Mouse (Mus musculus) testis, adult 2 months (tissue): ENCODE results near the gene Gm47996. TPM values are rescaled to one million over a fixed set of nuclear protein-coding genes. Genes with fewer than 3 reads are reported as not detected.
"Not testable (repeated sequence)": the region's sequence is repeated elsewhere in the genome, so short reads cannot be mapped to it uniquely, and the experiment has no call there.

Experiments used
- H3K27ac ChIP-seq: fragments of 200-500 bp; 2 replicates; pipeline ENCODE4 v1.5.1; 2012; ENCODE audit warnings: low read depth, low read length; ENCODE audit not compliant: control insufficient read depth, insufficient read depth
- H3K27me3 ChIP-seq: fragments of 200-500 bp; 2 replicates; pipeline ENCODE4 v1.6.1; 2012; ENCODE audit warnings: mild to moderate bottlenecking, low read length, moderate library complexity; ENCODE audit not compliant: control insufficient read depth, insufficient read depth
- H3K36me3 ChIP-seq: fragments of 200-500 bp; 2 replicates; pipeline ENCODE4 v1.6.1; 2012; ENCODE audit warnings: mild to moderate bottlenecking, low read length; ENCODE audit not compliant: control insufficient read depth, insufficient read depth
- H3K4me1 ChIP-seq: fragments of 200-500 bp; 2 replicates; pipeline ENCODE4 v1.6.1; 2012; ENCODE audit warnings: low read length; ENCODE audit not compliant: control insufficient read depth, insufficient read depth
- H3K4me3 ChIP-seq: fragments of 200-500 bp; 2 replicates; pipeline ENCODE4 v1.5.1; 2012; ENCODE audit warnings: low read depth, mild to moderate bottlenecking, low read length, moderate library complexity, mixed read lengths; ENCODE audit not compliant: control insufficient read depth
- CTCF ChIP-seq: fragments of 200-500 bp; IDR thresholded peaks from 2 replicates; pipeline ENCODE4 v1.5.1; 2012; ENCODE audit warnings: low read depth, mild to moderate bottlenecking, inconsistent platforms, low read length, moderate library complexity; ENCODE audit not compliant: control insufficient read depth, insufficient read depth, insufficient replicate concordance
- POLR2A ChIP-seq: fragments of 200-500 bp; IDR thresholded peaks from 2 replicates; pipeline ENCODE4 v1.6.1; 2012; ENCODE audit warnings: low read depth, mild to moderate bottlenecking, inconsistent platforms, low read length, moderate library complexity; ENCODE audit not compliant: control insufficient read depth
- polyA plus RNA-seq: library from polyadenylated mRNA; depleted of rRNA; stranded (reverse); fragments of >200 nt; gene quantifications from 2 replicates; pipeline ENCODE4 v1.2.3, GENCODE M21; 2012

The Gm47996 gene
- polyA plus RNA-seq, 1 experiment = 0.41 TPM

DNA sequence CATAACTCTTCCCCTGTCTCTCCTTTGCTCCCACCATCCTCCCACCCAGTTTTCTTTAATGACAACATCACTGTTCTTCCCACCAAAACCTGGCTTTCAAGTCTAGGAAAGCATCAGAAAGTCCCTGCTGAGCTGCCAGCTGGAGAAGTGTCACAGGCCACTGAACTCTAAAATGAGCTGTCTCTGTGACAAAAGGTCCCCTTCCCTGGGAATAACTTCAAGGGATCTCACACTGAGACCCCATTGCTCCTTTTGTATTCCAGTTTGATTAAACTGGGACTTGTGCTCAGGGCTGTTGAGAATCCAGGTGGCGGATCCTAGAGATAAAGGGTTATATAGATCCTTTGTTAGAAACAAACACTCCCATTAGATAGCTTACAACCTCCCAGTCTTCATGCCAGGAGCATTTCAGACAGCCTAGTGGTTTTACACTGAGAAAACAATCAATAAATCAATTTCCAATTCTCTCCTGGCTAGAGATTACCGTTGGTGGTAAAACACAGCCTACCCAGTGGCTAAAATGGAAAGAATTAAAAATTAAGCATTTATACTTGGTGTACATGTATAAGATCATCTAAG is 31.3 kb upstream of the Gm47996 start:
- no peaks in the 10 kb centered on the region for H3K27me3 ChIP-seq
- no peak overlapping the region for H3K27ac ChIP-seq
- TF ChIP-seq POLR2A = no peak
- no peak for TF ChIP-seq CTCF
- no peaks in the 10 kb centered on the region for H3K36me3 ChIP-seq
- H3K4me3 ChIP-seq = peak overlapping the region; percentile 34; the same call in 1 of the 2 replicates
- peaks cover 4% of the 10 kb centered on the region for H3K4me1 ChIP-seq

DNA sequence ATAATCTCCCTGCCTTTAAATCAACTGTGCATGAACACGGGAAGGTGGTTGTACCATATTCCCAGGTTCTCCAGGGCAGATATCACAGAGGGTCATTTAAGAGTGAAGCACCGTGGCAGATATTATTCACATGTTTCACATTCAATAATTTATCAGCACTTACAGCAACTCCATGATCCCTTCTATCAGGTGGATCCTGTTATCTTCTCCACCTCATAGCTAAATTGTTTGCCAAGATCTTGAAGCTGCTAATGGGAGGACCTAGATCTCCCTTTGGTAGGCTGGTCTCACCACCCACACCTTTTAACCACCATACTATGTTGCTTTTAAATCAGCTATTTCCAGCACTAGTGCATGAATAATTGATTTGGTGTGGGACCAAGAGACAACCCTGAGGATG is 29.8 kb upstream of the Gm47996 start:
- TF ChIP-seq CTCF (no peak), POLR2A (no peak)
- Histone ChIP-seq H3K27ac (no peak overlapping the region), H3K4me3 (no peak overlapping the region), H3K4me1 (peaks cover 4% of the 10 kb centered on the region), H3K36me3 (no peaks in the 10 kb centered on the region), H3K27me3 (no peaks in the 10 kb centered on the region)

DNA sequence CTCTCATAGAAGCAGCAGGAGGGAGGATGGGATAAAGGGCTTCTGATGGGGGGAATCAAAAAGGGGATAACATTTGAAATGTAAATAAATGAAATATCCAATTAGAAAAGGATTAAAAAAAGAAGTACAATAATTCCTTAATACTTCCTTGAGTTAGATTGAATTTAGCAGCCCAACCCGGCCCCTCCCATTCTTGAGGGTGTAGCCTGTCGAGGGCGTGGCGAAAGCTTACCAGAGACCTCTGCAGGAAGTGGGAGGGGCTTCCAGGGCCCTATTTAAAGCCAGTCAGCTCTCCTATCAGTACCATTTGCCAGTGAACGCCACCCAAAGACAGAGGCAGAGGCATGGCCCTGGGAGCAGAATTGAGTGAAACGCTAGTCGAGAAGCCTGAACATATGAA is 27.7 kb upstream of the Gm47996 start, which contains the start of gene Gm47985:
Gm47985 (plus strand) TSS at position 272 of the 400 bp plus-strand sequence.
- not testable (repeated sequence) for H3K27me3 ChIP-seq, H3K36me3 ChIP-seq, H3K4me3 ChIP-seq, H3K27ac ChIP-seq, H3K4me1 ChIP-seq

DNA sequence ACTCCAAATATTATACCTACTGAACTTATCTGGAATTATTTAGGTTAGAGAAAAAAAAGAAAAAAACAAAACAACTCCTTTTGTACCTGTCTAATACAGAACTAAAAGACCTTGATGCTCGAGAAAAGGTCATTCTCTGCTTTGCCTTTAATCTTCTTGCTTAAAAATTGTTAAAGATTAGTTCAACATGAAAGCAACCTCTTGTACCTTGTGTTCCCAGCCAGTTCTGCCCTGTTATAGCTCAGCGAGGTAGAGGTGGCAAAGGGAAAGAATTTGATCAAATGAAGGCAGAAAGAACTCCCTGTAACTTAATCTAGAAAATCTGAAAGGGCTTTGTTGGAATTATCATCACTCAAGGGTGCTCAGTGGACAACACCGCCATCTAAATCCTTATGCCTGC is 23.7 kb upstream of the Gm47996 start:
- H3K4me3 ChIP-seq, H3K27ac ChIP-seq, H3K36me3 ChIP-seq, H3K4me1 ChIP-seq, H3K27me3 ChIP-seq: not testable (repeated sequence)

DNA sequence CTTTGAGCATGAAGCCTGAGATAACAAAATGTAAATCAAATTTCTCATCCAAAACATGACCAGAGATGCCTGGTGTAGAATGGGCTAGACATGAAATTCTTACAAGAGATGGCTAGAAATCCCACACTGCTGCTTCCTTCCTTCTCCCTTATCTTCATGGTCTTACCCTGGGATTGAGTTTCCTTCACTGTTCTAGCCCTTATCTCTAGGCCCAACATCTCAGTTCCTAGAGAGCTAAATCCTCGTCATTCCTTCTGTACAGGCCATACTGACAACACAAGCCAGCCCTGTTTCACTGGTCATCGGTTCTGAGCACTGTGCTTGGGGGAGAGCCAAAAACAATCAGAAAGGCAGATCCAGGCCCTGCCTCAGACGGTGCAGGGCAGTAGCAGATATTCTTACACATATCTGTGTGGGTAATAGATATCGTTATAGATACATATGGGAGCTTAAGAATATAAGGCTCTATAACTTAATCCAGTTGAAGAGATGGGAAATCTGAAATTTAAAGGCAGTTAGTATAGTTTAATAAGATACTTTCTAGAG is 23.0 kb upstream of the Gm47996 start:
- not testable (repeated sequence) for H3K27me3 ChIP-seq, H3K4me3 ChIP-seq, H3K36me3 ChIP-seq, H3K27ac ChIP-seq, H3K4me1 ChIP-seq

DNA sequence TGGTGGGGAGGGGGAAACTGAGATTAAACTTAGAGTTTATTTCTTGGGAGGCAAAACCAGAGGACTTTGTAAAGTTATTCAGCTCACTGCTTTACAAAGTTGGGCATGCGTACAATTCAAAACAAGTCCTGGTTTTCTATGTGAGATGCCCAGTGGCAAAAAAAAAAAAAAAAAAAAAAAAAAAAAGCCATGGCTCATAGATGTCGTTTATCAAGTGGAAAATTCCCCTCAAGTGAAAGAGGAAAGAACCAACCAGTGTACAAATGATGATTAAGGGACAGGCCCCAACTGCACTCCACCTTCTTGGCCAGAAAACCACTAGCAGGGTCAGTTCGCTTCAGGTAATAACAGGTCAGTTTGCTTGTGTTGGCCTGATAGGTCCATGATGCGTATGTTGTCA is 21.5 kb upstream of the Gm47996 start:
- no peaks in the 10 kb centered on the region for H3K27me3 ChIP-seq
- no peaks in the 10 kb centered on the region for H3K4me1 ChIP-seq
- no peak overlapping the region for H3K27ac ChIP-seq
- TF ChIP-seq CTCF = no peak
- H3K36me3 ChIP-seq = no peaks in the 10 kb centered on the region
- H3K4me3 ChIP-seq = no peak overlapping the region

DNA sequence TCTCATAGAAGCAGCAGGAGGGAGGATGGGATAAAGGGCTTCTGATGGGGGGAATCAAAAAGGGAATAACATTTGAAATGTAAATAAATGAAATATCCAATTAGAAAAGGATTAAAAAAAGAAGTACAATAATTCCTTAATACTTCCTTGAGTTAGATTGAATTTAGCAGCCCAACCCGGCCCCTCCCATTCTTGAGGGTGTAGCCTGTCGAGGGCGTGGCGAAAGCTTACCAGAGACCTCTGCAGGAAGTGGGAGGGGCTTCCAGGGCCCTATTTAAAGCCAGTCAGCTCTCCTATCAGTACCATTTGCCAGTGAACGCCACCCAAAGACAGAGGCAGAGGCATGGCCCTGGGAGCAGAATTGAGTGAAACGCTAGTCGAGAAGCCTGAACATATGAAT is 17.9 kb upstream of the Gm47996 start, which contains the start of gene Gm8947:
Gm8947 (plus strand) TSS at position 302 of the 400 bp plus-strand sequence.
- H3K27me3 ChIP-seq, H3K4me3 ChIP-seq, H3K36me3 ChIP-seq, H3K4me1 ChIP-seq, H3K27ac ChIP-seq: not testable (repeated sequence)

DNA sequence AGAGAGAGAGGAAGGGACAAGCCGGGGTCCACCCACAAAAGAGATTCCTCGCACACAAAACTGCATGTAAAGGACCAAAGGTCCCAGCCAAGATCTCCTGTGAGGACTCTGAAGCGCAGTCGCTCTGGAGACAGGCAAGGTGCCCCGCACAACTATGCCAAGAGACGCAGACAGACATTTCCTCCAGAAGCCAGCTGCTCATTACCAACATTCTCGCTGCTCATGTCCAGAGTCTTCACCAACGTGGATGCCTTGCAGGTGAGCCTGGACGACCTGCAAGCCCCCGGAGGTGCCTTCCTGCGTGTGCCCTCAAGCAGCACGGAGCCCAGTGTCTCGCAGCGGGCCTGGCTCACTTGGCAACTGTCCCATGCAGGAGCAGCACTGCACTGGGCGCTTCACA is 17.2 kb upstream of the Gm47996 start:
- not testable (repeated sequence) for H3K27ac ChIP-seq, H3K36me3 ChIP-seq, H3K27me3 ChIP-seq, H3K4me3 ChIP-seq, H3K4me1 ChIP-seq

DNA sequence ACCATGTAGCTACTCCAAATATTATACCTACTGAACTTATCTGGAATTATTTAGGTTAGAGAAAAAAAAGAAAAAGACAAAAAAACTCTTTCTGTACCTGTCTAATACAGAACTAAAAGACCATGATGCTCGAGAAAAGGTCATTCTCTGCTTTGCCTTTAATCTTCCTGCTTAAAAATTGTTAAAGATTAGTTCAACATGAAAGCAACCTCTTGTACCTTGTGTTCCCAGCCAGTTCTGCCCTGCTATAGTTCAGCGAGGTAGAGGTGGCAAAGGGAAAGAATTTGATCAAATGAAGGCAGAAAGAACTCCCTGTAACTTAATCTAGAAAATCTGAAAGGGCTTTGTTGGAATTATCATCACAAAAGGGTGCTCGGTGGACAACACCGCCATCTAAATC is 13.9 kb upstream of the Gm47996 start:
- H3K36me3 ChIP-seq, H3K4me1 ChIP-seq, H3K27me3 ChIP-seq, H3K4me3 ChIP-seq, H3K27ac ChIP-seq: not testable (repeated sequence)

DNA sequence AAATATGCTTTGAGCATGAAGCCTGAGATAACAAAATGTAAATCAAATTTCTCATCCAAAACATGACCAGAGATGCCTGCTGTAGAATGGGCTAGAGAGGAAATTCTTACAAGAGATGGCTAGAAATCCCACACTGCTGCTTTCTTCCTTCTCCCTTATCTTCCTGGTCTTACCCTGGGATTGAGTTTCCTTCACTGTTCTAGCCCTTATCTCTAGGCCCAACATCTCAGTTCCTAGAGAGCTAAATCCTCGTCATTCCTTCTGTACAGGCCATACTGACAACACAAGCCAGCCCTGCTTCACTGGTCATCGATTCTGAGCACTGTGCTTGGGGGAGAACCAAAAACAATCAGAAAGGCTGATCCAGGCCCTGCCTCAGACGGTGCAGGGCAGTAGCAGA is 13.2 kb upstream of the Gm47996 start:
- not testable (repeated sequence) for H3K36me3 ChIP-seq, H3K27me3 ChIP-seq, H3K4me3 ChIP-seq, H3K27ac ChIP-seq, H3K4me1 ChIP-seq

DNA sequence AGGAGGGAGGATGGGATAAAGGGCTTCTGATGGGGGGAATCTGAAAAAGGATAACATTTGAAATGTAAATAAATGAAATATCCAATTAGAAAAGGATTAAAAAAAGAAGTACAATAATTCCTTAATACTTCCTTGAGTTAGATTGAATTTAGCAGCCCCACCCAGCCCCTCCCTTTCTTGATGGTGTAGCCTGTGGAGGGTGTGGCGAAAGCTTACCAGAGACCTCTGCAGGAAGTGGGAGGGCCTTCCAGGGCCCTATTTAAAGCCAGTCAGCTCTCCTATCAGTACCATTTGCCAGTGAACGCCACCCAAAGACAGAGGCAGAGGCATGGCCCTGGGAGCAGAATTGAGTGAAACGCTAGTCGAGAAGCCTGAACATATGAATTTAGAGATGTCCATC is 11.8 kb upstream of the Gm47996 start, which contains the start of gene Gm47995:
Gm47995 (plus strand) TSS at position 329 of the 400 bp plus-strand sequence.
- not testable (repeated sequence) for H3K4me1 ChIP-seq, H3K4me3 ChIP-seq, H3K36me3 ChIP-seq, H3K27ac ChIP-seq, H3K27me3 ChIP-seq

DNA sequence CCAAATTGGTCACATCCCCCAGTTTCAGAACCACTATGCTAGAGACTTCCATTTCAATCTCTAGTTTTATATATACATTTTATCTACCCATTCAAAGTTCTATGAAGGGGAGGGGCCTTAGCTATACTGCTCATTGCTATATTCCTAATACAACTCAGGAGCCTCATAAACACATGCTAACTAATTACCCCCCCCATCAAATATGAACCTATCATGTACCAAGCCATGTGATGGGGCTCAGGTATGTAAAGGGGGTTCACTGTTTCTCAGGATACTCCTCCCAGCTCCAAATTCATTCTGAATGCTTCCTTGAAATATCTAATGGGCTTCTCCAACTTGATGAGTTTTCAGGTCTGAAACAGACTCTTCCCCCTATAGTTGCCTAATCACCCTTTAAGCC is 9.3 kb upstream of the Gm47996 start:
- H3K27ac ChIP-seq, H3K4me3 ChIP-seq, H3K4me1 ChIP-seq, H3K27me3 ChIP-seq, H3K36me3 ChIP-seq: not testable (repeated sequence)
